Mouse (Mus musculus): ENCODE results near the gene 1700022I11Rik. TPM values are rescaled to one million over a fixed set of nuclear protein-coding genes. Genes with fewer than 3 reads are reported as not detected.

1700022I11Rik gene
- polyA plus RNA-seq, 1 experiment from 2014 or later: 0.76 TPM

DNA sequence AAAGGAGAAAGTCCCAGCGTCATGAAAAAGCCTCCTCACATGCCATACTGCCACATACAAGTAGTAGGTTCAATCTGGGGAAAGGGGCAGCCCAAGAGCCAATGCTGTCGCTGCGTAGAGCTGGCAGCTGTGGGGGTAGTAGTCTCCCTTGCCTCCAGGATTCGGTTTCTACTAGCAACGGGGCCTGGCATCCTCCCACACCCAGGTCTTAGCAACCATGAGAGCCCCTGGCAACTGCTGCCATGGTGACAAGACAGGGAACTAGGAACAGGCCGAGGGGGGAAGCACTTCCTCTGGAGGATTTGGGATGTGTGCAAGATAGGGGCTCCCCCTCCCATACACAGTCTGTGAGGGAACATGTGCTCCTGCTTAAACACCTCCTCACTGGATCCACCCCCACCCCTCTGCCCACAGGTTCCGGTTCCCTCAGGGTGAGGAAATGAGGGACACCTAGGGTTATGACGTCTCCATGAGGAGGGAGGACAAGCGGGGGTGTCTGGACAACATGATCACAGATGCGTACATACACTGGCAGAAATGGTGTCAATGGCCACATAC, 22.6 kb upstream of the 1700022I11Rik start:
- Histone ChIP-seq H3K9ac (replicated peaks; ENCODE audit: low read length) (no peak overlapping the region), H3K4me2 (ENCODE audit: low read depth, low read length) (no peak overlapping the region), H3K36me3 (replicated peaks; ENCODE audit: control insufficient read depth, insufficient read depth, low read depth, low read length) (no peaks in the 10 kb centered on the region), H3K4me1 (ENCODE audit: control insufficient read depth, insufficient read depth, low read length) (no peaks in the 10 kb centered on the region; the same call in 1 of the 2 replicates), H3K9me3 (replicated peaks; ENCODE audit: control insufficient read depth, low read length) (no peaks in the 10 kb centered on the region), H3K27ac (replicated peaks; ENCODE audit: low read depth, low read length) (no peak overlapping the region), H3K4me3 (ENCODE audit: low read depth, low read length) (no peak overlapping the region), H3K27me3 (ENCODE audit: control insufficient read depth, insufficient read depth, low read length) (no peaks in the 10 kb centered on the region)
- 54% methylated on average over 10 of the region's 10 CpGs for WGBS
- ATAC-seq (replicated peaks; ENCODE audit: insufficient number of reproducible peaks, low FRiP score, low TSS enrichment, low read depth): no peak
- peak; percentile 31 for DNase-seq (ENCODE audit: low spot score)

DNA sequence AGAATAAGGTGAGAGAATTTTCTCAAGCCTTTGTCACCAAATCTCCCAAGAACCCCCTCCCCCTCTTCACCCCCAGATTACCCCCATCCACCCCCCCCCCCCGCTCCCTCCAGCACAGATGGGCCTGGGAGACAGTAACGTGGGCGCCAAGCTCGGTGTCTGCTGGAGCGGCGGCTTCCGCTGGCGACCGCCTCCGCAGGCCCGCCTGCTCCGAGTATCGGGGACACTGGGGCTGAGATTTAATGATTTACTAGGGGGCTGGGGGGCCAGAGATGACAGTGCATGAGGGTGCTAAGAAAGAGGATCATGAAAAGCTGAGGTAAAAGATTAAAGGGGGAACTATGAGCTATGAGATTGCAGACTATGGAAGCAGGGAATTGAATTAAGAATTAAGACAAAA, 20.9 kb upstream of the 1700022I11Rik start:
- no peaks in the 10 kb centered on the region for H3K27me3 ChIP-seq (ENCODE audit: control insufficient read depth, insufficient read depth, low read length)
- no peaks in the 10 kb centered on the region; the same call in 1 of the 2 replicates for H3K4me1 ChIP-seq (ENCODE audit: control insufficient read depth, insufficient read depth, low read length)
- no peak overlapping the region for H3K9ac ChIP-seq (replicated peaks; ENCODE audit: low read length)
- no peak overlapping the region for H3K27ac ChIP-seq (replicated peaks; ENCODE audit: low read depth, low read length)
- H3K4me3 ChIP-seq (ENCODE audit: low read depth, low read length): no peak overlapping the region
- no peak for DNase-seq (ENCODE audit: low spot score)
- no peak overlapping the region for H3K4me2 ChIP-seq (ENCODE audit: low read depth, low read length)
- no peaks in the 10 kb centered on the region for H3K9me3 ChIP-seq (replicated peaks; ENCODE audit: control insufficient read depth, low read length)
- 44% methylated on average over 13 of the region's 13 CpGs for WGBS
- ATAC-seq (replicated peaks; ENCODE audit: insufficient number of reproducible peaks, low FRiP score, low TSS enrichment, low read depth): no peak
- no peaks in the 10 kb centered on the region for H3K36me3 ChIP-seq (replicated peaks; ENCODE audit: control insufficient read depth, insufficient read depth, low read depth, low read length)

DNA sequence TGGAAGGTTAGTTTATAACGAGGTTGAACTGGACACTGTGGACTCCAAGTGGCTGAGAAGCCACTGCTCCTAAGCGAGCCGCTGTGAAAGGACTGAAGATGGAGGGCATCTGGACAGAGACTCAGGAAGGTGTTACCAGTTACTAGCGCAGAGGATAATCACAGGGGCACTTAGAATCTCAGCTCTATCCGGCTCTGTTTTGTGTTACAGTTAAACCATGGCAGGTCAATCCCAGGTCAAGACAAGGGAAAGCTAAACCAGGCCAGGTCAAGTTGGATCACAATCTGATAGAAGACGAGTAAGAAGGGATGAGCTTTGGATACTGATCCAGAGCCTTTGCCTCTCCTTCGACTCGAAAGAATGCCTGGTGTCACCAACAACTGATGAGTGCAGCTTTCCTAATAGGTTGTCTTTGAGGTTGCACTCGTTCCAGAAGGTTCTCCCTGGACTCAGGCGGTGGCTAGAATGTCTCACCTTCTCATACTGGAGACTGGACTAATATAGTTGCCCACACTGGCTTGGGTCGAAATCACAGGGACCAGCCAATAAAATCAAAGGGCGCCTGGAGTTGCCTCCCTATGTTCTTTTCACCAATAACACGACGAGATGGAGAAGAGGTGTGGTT, 20.2 kb upstream of the 1700022I11Rik start:
- no peaks in the 10 kb centered on the region; the same call in 1 of the 2 replicates for H3K4me1 ChIP-seq (ENCODE audit: control insufficient read depth, insufficient read depth, low read length)

DNA sequence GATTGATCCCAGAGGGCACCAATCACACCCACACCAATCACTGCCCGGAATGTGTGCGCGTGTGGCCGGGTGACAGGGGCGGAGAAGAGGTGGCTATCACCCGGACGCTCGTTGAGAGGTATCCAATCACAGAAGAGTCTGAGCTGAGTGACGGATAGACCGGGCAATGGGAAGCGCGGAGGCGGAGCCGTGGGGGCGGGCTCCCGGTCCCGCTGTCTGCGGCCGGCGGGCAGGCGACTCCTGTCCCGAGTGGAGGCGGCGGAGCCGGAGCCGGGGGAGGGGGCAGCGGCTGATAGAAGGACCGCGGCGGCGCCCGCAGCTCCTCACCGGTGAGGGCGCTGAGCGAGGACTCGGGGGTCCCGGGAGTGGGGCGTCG, 19.7 kb upstream of the 1700022I11Rik start, which contains the start of gene Dnajb5:
Dnajb5 (plus strand) TSS at position 139 of the 376 bp plus-strand sequence.
- Histone ChIP-seq H3K9ac (replicated peaks; ENCODE audit: low read length) (peak within 1 kb of the TSS; percentile 87), H3K27ac (replicated peaks; ENCODE audit: low read depth, low read length) (peak within 1 kb of the TSS; percentile 72), H3K36me3 (replicated peaks; ENCODE audit: control insufficient read depth, insufficient read depth, low read depth, low read length) (no peaks in the 10 kb centered on the region), H3K4me2 (ENCODE audit: low read depth, low read length) (peak within 1 kb of the TSS; percentile 73), H3K4me3 (ENCODE audit: low read depth, low read length) (peak within 1 kb of the TSS; percentile 79), H3K4me1 (ENCODE audit: control insufficient read depth, insufficient read depth, low read length) (no peaks in the 10 kb centered on the region; the same call in 1 of the 2 replicates), H3K9me3 (replicated peaks; ENCODE audit: control insufficient read depth, low read length) (no peaks in the 10 kb centered on the region), H3K27me3 (ENCODE audit: control insufficient read depth, insufficient read depth, low read length) (no peaks in the 10 kb centered on the region)
- WGBS: under 1% methylated on average over 39 of the region's 39 CpGs
- ATAC-seq (replicated peaks; ENCODE audit: insufficient number of reproducible peaks, low FRiP score, low TSS enrichment, low read depth): peak; percentile 95
- peak; percentile 97 for DNase-seq (ENCODE audit: low spot score)

More for the DNA sequence above, 20.2 kb upstream of the 1700022I11Rik start:
- 11% methylated on average over 14 of the region's 14 CpGs for WGBS
- Histone ChIP-seq H3K27me3 (ENCODE audit: control insufficient read depth, insufficient read depth, low read length) (no peaks in the 10 kb centered on the region), H3K4me3 (ENCODE audit: low read depth, low read length) (peak overlapping the region; percentile 79; the same call in 1 of the 2 replicates), H3K4me2 (ENCODE audit: low read depth, low read length) (peak overlapping the region; percentile 29), H3K27ac (replicated peaks; ENCODE audit: low read depth, low read length) (no peak overlapping the region), H3K9me3 (replicated peaks; ENCODE audit: control insufficient read depth, low read length) (no peaks in the 10 kb centered on the region), H3K9ac (replicated peaks; ENCODE audit: low read length) (no peak overlapping the region; the same call in 1 of the 2 replicates), H3K36me3 (replicated peaks; ENCODE audit: control insufficient read depth, insufficient read depth, low read depth, low read length) (no peaks in the 10 kb centered on the region)
- DNase-seq (ENCODE audit: low spot score) (no peak), ATAC-seq (replicated peaks; ENCODE audit: insufficient number of reproducible peaks, low FRiP score, low TSS enrichment, low read depth) (no peak)

DNA sequence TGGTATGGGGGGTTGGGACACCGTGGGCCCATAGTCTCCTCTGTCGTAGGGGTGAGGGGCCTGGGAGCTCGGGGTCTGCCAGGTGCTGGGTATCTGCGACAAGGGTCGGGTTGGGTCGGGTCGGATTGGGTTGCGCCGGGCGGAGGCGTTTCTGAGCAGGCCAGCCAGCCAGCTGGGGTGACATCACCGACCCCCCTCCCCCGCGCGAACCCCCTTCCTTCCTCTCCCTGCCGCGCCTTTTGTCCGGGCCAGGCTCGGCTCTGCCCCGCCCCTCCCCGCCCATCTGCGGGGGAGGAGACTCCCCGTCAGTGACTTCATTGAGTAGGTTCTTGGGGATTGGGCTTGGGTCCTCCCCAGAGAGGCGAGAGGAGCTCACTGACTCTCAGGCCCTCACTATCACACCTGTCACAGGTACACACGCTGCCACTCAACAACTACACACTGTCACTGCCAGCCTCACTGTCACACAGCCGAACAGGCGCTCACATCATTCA, 19.3 kb upstream of the 1700022I11Rik start:
- peak overlapping the region; percentile 73 for H3K4me2 ChIP-seq (ENCODE audit: low read depth, low read length)
- DNase-seq (ENCODE audit: low spot score) (peak; percentile 93), ATAC-seq (replicated peaks; ENCODE audit: insufficient number of reproducible peaks, low FRiP score, low TSS enrichment, low read depth) (peak; percentile 64)
- H3K36me3 ChIP-seq (replicated peaks; ENCODE audit: control insufficient read depth, insufficient read depth, low read depth, low read length): no peaks in the 10 kb centered on the region
- H3K27ac ChIP-seq (replicated peaks; ENCODE audit: low read depth, low read length): peak overlapping the region; percentile 72
- peak overlapping the region; percentile 79 for H3K4me3 ChIP-seq (ENCODE audit: low read depth, low read length)
- peak overlapping the region; percentile 87 for H3K9ac ChIP-seq (replicated peaks; ENCODE audit: low read length)
- no peaks in the 10 kb centered on the region; the same call in 1 of the 2 replicates for H3K4me1 ChIP-seq (ENCODE audit: control insufficient read depth, insufficient read depth, low read length)
- H3K27me3 ChIP-seq (ENCODE audit: control insufficient read depth, insufficient read depth, low read length): no peaks in the 10 kb centered on the region
- 2% methylated on average over 15 of the region's 27 CpGs for WGBS
- H3K9me3 ChIP-seq (replicated peaks; ENCODE audit: control insufficient read depth, low read length): no peaks in the 10 kb centered on the region

DNA sequence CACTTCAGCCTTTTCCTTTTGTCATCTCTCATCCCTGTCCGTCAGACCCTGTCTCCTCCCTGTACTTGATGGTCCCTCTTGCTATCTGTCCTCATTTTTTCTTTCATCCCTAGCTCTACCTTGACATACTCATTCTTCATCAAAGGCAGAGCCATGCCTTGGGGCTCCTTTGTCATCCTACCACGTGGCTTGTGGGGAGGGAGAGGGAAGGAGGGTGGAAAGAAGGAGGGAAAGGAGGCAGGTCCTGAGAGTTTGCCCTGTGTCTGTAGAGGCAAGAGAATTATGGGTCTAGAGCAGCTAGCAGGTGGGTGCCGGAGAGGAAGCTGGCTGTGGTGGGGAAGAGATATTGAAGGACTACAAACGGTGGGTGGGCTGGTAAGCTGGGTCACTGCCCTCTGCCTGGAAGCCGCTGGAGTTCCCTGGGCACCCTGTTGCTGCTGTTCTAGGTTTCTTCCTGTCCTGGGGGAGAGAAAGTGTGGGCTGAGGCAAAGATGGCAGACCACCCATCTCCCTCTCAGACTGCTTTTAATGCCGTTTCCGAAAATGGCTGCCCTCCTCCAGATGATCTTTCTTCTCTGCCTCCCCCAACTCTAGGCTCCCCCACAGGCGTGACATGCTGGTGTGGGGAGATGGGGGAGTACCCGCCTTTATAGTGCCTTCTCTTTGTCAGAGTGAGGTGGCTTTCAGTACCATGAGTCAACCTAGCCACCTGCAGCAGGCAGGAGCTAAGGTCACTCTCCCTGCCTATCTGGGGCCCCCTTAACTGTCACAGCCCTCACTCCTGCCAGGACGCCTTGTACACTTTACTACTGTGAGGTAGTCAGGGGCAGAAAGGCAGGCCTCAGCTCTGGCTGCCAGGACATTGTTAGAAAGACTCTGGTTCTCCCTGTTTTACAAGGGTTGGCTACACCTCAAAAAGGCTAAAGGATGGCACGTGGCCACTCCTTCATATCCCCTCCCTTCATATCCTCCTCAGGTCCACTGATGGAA, 17.9 kb upstream of the 1700022I11Rik start:
- Histone ChIP-seq H3K4me1 (ENCODE audit: control insufficient read depth, insufficient read depth, low read length) (no peaks in the 10 kb centered on the region; the same call in 1 of the 2 replicates), H3K9ac (replicated peaks; ENCODE audit: low read length) (peak overlapping the region; percentile 7; the same call in 1 of the 2 replicates), H3K27ac (replicated peaks; ENCODE audit: low read depth, low read length) (no peak overlapping the region), H3K36me3 (replicated peaks; ENCODE audit: control insufficient read depth, insufficient read depth, low read depth, low read length) (no peaks in the 10 kb centered on the region), H3K4me3 (ENCODE audit: low read depth, low read length) (no peak overlapping the region), H3K27me3 (ENCODE audit: control insufficient read depth, insufficient read depth, low read length) (no peaks in the 10 kb centered on the region), H3K9me3 (replicated peaks; ENCODE audit: control insufficient read depth, low read length) (no peaks in the 10 kb centered on the region), H3K4me2 (ENCODE audit: low read depth, low read length) (no peak overlapping the region)
- ATAC-seq (replicated peaks; ENCODE audit: insufficient number of reproducible peaks, low FRiP score, low TSS enrichment, low read depth): no peak
- WGBS: 64% methylated on average over 11 of the region's 11 CpGs
- DNase-seq (ENCODE audit: low spot score): no peak

DNA sequence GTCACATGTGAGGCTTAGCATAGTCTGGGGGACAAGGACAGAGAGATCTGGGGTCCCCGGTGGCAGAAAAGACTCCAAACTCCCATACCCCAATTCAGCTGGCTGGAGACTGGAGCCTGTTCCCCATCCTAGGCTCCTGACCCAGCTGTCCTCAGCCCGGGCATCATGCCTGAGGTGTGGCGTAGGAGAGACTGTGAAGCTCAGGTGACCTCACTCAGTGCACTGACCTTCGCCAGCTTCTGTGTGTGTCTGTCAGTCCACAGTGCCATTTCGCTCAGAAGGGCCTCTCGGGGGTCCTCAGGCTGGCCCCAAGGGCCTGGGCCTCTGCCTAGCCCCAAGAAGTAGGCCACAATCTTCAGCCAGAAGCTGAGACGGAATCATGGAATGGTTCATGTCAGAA, 16.8 kb upstream of the 1700022I11Rik start:
- Histone ChIP-seq H3K4me1 (ENCODE audit: control insufficient read depth, insufficient read depth, low read length) (no peaks in the 10 kb centered on the region; the same call in 1 of the 2 replicates), H3K36me3 (replicated peaks; ENCODE audit: control insufficient read depth, insufficient read depth, low read depth, low read length) (no peaks in the 10 kb centered on the region; the same call in 1 of the 2 replicates), H3K9ac (replicated peaks; ENCODE audit: low read length) (no peak overlapping the region), H3K9me3 (replicated peaks; ENCODE audit: control insufficient read depth, low read length) (no peaks in the 10 kb centered on the region), H3K4me2 (ENCODE audit: low read depth, low read length) (no peak overlapping the region), H3K4me3 (ENCODE audit: low read depth, low read length) (no peak overlapping the region), H3K27me3 (ENCODE audit: control insufficient read depth, insufficient read depth, low read length) (no peaks in the 10 kb centered on the region), H3K27ac (replicated peaks; ENCODE audit: low read depth, low read length) (no peak overlapping the region)
- DNase-seq (ENCODE audit: low spot score) (no peak), ATAC-seq (replicated peaks; ENCODE audit: insufficient number of reproducible peaks, low FRiP score, low TSS enrichment, low read depth) (no peak)
- 86% methylated on average over 7 of the region's 7 CpGs for WGBS

Measured in embryonic facial prominence, embryonic 11.5 days (tissue).